Mouse (Mus musculus) cerebellum, adult (tissue): ENCODE data around the gene Ppm1n.
A peak's percentile ranks its signal among the peaks of the same experiment; 100 is the strongest.

Source experiments
- ATAC-seq: cut with Nextera tagmentation; 2 replicates; pipeline ENCODE4 v1.9.2; 2017; ENCODE audit warnings: mild to moderate bottlenecking, moderate library complexity, mixed read lengths; ENCODE audit not compliant: insufficient number of reproducible peaks, low FRiP score, low TSS enrichment

Gene Ppm1n

DNA sequence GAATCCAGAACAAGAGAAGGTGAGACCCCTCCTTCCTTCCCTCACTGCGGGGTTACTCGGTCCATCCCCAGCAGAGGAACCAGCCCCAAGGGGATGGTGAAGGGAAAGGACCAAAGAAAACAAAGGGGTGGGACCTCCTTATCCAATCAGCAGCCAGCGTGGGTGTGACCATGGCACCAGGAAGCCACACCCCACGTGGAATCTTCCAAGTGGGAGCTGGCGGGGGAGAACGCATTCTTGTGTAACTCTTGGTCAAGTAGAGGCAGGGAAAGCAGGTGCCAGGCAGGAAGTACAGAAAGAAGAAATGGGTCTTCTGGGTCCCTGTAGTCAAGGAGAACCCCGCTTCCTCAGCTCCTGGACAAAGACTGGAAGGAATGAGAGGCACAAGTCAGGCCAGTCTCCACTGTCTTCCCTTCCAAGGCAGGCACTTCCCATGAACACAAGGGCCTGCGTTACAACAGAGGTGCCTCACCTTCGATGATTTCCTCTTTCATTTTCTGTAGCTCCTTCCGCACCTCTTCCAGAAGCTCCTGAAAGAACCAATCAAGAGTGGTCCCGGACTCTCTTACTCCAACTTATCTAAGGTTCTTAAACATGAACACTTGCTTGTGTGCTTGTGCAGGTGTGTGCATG is 22.4 kb downstream of the Ppm1n start:
- no peak for ATAC-seq

DNA sequence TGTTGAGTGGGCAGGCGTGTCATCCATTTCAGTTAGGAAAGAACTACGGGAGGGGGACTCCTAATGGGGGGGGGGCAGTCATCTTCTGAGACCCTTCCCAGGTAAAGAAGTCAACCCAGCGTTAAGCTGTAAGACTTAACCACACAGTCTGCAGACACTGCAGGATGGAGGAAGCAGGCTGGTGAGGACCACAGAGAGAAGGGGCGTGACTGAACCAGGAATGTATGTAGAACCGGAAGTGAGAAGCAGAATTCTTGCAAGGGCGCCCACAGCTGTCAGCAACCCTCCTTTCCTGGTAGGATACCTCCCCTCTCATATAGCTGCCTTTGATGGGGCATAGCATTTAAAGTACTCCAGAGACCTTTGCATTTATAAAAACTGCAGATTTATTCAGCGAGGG is 23.3 kb downstream of the Ppm1n start:
- ATAC-seq, result no peak

DNA sequence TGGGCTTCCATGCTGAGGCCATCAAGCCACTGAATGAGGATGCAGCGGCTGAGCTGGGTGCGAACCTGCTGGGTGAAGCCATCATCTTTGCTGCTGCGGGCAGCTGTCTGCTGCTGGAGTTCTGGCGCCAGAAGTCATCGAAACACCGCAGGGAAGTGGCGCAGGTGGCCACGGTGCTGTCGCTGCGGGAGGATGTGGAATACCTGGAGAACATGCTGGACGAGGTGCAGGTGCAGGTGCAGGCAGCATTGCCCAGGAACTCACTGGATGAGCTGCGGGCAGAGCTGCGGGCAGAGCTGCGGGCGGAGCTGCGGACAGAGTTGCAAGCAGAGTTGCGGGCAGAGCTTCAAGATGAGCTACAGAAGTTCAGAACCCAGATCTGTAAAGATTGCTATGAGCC is 24.5 kb downstream of the Ppm1n start:
- no peak for ATAC-seq

DNA sequence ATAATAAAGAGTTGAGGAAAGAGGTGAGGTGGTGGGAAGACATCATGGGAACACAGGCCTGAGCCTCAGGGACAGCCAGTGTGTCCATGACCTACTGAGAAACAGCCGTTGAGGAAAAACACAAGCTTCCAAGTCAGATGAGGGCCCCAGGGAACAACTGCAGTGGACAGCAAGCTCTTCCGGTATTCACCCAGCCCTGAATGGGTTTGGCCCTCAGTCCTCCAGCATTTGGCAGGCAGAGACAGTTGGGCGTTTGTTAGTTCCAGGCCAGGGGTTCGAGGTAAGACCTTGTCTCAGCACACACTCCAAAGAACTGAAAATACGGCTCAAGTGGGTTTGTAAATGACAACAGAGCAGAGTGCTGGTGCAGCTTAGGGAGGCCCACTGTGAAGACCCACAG is 26.4 kb downstream of the Ppm1n start:
- ATAC-seq, result no peak

DNA sequence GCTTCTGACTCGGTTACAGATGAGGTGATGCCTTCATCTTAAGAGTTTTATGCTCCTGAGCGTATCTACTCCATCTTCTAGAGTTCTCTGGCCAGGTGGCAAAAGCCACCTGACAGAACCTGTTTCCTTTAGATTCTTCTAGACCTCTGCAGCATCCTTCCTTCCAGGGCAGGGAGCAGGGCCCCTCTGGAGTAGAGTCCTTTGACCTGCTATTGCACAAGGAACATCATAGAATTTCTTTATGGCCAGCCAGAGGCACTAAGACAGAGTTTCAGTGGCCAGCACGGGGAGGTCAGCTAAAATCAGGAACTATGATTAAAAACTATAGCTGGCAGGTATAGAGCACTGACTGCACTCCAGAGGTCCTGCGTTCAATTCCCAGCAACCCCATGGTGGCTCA is 27.8 kb downstream of the Ppm1n start:
- ATAC-seq, result no peak

DNA sequence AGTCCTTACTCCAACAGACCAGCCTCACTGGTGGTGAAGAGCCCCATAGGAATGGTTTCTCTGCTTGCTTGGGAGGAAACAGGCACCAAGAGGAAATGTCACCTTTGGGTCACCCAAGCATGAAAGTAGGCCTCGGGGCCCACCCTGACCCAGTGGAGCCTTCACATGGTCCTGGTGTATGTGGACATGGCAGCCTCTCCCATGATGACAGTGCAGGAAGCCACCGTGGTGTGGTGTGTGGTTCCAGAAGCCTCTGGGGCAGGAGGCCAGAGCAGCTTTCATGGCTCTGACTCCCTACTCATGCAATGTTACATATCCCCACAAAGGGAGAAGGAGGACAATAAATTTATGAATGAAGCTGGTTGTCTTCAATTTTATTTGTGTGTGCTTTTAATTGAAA is 32.4 kb downstream of the Ppm1n start:
- ATAC-seq, result no peak

DNA sequence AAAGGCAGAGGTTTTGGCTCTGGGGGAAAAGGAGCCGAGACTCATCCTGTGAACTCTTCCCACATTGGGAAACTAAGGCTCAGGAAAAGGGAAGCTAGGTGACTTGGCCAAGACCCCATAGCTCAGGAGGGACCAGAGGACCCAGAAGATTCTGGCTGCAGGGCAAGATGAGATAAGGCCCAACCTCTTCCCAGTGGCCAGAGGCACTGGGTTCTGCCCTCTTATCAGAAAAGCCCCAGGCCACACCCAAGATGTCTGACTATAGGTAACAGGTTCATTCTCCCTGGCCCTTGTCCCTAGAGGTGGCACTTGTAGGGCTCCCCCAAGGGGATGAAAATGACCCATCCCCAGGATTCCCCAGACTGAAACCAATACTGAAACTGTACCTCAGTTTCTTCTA is 33.0 kb downstream of the Ppm1n start:
- ATAC-seq, result no peak

DNA sequence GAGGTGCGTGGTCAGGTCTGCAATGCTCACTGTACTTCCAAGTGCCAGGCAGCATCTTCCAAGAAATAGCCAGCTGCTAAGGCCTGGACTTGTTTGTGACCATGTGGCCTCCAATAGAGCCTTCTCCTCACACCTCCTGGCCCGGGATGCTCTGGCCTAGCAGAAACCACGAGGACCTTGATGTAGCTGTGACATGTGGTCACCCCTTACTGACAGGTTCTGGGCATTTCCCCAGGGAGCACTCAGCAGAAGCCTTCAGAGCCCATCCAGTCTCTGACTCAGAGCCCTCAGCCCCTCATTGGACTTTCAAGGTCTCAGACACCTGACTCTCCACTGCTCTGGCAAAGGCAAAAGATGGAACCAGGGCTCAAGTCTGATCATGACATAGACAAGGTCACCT is 34.8 kb downstream of the Ppm1n start:
- ATAC-seq, result no peak

DNA sequence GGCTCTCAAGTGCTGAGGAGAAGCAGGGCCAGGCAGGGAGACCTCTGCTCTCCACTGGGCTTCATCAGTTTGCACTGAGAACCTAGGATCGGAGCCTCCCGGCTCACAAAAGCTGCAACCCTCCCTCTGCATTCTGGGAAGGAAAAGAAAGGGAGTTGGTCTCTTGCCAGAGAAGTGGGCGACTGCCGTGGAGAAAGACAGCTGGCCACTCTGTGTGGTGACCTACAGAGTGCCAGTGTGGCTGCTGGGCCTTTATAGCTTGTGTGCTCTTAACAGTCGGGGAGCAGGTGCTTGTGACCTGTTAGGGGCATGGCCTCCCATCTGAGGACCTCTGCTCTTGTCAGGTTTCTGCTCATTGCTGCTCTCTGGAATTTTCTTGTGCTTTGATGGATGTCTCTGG is 36.0 kb downstream of the Ppm1n start:
- no peak for ATAC-seq

DNA sequence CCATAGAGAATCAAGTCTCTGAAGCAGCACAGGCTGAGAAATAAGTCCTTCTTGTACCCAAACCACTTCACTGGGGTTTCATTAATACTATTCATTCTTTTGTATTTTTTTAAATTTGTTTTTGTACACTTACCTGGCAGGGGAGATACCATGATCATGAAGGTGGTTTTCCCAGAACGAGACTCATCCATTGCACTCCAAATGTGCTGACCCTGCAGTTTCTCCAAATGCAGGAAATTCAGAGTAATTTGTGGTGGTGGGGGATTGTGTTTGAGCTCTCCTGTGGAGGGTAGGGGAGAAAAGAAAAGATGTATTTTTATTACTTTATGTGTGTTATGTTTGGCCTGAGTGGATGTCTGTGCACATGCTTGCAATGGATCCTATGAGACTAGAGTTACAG is 37.9 kb downstream of the Ppm1n start:
- ATAC-seq, result no peak

DNA sequence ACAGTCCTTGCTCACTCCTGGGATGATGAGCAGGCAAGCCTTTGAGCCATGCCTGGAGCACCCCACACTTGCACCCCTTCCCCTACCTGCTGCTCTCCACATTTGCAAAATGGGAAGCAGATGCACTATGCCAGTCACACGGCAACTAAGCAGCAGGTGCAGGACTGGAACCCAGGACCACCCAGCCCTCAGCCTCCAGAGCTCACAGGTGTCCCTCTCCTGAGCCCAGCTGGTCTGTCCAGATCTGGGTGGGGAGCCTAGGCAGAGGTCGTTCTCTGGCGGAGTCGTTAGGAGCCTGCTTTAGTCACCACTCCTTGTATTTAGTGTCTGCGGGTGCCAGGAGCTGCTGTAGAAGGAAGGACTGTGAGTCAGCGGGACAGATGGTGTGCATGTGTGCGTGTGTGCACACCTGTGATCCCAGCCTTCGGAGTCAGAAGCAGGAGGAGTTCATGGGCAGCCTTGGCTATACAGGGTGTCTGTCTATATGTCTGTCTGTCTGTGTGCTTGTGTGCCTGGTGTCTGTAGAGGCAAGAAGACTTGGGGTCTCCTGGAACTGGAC is 38.9 kb downstream of the Ppm1n start:
- ATAC-seq, result no peak

DNA sequence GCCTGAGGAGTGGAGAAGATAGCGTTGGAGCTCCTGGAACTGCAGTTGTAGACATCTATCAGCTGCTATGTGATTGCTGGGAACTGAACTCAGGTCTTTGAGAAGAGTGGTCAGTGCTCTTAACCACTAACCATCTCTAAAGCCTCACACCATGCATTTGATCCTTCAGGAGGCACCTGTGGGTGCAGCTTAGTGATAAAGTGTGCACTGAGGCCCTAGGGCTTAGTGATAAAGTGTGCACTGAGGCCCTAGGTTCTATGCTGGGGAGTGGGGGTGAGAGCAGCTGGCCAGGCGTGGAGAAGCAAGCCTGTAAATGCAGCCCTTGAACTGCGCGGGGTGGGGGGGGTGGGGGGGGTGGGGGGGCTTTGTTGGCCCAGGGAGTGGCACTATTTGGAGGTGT is 39.9 kb downstream of the Ppm1n start:
- no peak for ATAC-seq

DNA sequence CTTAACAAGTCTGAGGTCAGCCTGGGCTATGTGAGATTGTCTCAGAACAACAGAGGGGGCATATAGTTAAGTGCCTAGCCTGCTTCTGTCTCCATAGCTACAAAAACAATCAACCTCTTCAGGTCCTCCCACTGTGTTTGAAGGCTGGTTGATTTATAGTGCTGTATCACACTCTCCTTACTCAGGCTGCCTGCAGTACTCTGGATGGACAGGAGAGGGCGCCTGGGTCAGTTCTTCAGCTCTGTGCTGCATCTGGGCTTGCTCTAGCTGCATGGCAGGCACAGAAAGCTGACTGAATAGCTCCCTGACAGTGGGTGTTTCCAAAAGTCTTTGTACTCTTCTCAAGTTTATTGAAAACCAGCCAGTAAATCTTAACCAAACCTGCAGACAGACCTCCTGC is 40.4 kb downstream of the Ppm1n start:
- peak; percentile 75 for ATAC-seq

DNA sequence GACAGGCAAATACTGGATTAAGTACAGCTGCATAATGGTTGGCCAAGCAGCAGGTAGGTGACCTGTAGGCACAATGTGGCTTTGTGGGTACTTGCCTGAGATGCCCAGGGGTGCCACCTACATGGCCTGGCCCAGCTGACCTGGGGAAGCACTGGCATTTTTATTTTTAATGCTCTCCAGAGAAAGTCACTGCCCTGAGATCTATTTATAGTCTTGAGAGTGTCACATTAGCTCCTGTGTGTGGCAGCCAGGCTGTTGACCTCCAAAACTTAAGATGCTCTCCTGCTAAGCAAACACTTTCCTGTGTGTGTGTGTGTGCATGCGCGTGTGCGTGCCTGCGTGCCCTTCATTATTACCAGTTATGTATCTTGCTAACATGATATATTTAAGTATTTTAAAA is 41.5 kb downstream of the Ppm1n start:
- ATAC-seq, result no peak

DNA sequence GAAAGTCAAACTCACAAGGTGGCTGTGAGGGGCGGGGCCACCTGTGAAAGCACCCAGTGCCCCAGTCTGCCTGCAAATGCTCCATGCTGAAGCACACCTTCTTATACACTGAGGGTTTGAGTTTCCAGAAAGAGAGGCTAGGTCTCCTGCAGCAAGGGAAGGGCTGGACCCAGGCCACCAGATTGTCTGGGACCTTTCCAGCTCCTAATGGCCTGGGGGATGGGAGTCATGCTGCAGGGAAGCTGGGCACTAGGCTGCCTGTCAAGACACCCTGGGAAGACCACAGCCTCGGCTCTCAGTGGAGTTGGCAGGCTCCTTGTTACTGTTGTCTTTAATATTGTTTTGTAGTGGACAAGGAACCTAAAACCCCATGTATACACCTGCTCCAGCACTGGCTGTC is 43.5 kb downstream of the Ppm1n start:
- no peak for ATAC-seq

DNA sequence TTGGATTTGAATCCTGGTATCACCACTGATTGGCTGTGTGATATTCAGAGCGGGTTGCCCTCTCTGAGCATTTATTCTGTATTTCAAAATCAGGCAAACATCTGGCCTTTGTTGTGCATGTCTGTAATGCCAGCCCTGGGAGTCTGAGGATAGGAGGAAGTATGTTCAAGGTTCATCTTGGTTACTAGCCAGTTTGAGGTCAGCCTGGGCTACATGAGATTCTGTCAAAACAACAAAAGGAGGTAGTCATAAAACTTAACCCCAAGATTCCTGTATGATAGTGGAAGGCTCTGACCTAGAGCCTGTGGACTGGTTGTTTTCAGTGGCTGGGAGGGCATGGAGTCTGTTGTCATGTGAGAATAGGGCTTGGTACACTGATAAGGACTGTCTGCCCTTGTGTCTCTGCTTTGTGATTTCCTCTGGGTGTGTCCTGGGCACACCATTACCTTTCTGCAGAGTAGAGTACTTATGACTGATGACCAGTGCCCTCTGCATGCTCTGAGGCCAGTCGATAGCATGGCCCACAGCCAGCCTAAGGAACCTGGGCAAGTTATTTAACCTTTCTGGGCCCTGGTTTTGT is 44.7 kb downstream of the Ppm1n start:
- no peak for ATAC-seq

DNA sequence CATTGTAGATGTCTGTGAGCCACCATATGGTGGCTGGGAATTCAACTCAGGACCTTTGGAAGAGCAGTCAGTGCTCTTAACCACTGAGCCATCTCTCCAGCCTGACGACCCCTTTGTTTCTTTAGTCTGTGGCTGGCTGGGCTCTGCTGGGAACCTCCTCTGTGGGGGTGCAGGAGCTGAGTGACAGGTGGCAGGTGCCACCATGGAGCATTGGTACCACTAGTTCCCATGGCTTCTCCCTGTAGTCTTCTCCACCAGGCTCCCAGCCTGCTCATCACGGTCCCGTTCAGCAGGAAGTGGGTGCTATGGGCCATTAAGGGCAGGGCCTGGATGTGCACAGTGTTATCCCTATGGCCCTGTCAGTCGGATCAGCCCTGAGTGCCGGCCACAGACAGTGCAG is 45.2 kb downstream of the Ppm1n start:
- ATAC-seq, result no peak

DNA sequence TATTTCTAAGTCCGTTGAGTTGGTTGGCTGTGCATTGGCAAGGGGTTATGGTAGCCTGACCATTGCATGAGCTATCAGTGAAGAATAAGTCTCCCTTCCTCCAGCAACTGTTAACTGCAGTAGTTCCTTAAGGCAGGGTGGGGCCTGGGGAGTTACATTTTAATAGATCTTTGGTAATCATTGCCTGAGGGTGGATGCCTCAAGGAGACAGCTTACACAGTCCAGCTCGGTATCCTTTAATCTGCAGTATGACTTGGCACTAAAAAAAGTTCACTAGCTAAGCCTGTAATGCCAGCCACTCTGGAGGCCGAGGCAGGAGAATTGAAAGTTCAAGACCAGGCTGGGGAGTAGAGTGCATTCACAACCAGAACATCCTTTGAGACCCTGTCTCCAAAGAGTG is 48.0 kb downstream of the Ppm1n start:
- no peak for ATAC-seq

DNA sequence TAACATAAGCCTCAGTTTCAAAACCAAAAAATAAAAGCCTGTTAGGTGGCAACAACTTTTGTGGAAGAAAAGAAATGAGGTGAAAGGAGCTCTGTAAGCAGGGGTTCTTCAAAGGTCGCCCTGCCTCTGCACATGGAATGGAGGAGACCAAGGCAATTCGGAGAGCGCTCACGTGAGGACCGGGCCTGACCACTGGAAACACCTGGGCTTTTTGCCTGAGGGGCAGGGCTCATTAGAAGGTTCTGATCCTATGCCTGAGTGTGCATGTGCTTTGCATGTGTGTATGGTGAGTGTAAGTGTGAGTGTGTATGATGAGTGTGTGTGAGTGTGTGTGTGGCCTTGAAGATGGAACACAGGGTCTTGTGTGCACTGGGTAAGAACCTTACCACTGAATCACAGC is 49.0 kb downstream of the Ppm1n start:
- no peak for ATAC-seq

DNA sequence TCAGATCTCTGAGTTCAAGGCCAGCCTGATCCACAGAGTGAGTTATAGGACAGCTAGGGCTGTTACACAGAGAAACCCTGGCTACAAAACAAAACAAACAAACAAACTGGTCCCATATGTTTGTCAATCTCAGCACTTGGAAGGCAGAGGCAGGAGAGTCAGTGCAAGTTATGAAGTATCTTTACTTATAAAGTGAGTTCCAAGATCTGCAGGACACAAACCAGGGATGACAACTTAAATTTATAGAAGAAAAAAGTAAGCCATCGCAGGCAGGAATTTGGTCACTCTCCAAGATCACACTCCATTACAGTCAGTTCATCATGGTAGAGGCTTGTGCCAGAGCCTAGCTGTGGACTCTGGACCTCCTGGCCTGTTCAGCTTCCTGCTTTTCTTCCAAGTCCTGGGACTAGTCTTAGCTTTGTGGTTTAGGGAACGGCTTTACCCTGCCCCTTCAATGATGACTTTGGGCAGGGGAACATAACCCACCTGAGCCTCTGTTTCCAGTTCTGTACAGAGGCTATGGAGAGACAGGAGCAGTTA is 49.8 kb downstream of the Ppm1n start:
- no peak for ATAC-seq

DNA sequence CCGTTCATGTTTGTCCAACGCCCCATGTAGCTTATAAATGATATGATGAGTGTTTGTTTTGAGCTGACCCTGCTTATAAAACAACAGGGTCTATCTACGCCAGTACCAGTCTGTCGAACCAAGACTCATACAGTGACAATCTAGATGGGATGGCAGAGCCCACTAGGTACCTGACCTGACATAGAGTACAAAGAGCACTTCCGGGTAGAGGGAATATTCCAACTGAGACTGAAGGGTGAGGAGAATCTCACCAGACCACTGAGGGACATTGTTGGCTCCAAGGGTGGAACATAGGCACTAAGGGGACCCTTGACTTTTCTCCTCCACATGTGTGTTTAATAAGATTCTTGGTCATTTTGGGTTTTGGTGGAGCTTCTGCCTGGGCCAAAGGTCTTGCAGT is 50.5 kb downstream of the Ppm1n start:
- no peak for ATAC-seq

DNA sequence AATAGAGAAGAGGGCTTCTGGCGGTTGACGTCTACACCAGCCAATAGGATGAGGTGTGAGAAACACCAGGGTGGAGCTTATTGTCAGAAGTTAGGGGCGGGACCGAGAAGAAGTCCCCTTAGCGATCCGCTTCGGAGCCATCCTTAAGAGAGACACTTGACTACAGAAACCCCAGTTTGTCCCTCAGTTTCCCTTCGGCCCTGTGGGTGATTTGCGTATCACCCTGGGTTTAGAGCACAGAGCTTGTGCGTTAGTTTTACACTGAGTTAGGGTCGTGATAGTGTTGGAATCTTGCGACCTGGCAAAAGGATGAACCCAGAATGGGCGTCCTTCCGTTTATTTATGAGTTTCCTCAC is 51.1 kb downstream of the Ppm1n start:
- no peak for ATAC-seq
